Mouse (Mus musculus): ENCODE results near the gene Laptm5.

The Laptm5 gene

GRCm38 (mm10) chr4:130899383-130899781, 13.5 kb upstream of the Laptm5 start:
- DNase-seq (ENCODE audit: low read depth, low spot score): no peak

- DNase-seq (ENCODE audit: low read depth, low spot score): no peak
These were observed 13.0 kb upstream of the Laptm5 start for GRCm38 (mm10) chr4:130899782-130900427.

- DNase-seq (ENCODE audit: low read depth, low spot score): no peak
These were observed 12.2 kb upstream of the Laptm5 start for GRCm38 (mm10) chr4:130900746-130901145.

- DNase-seq (ENCODE audit: low read depth, low spot score): no peak
These were observed 10.6 kb upstream of the Laptm5 start for GRCm38 (mm10) chr4:130902289-130902781.

- no peak for DNase-seq (ENCODE audit: low read depth, low spot score)
These were observed 7.9 kb upstream of the Laptm5 start for GRCm38 (mm10) chr4:130905025-130905424.

- DNase-seq (ENCODE audit: low read depth, low spot score): no peak
These were observed 7.0 kb upstream of the Laptm5 start for GRCm38 (mm10) chr4:130905882-130906281.

- DNase-seq (ENCODE audit: low read depth, low spot score): no peak
These were observed 6.6 kb upstream of the Laptm5 start for GRCm38 (mm10) chr4:130906296-130906695.

GRCm38 (mm10) chr4:130907200-130908069, 5.5 kb upstream of the Laptm5 start:
- no peak for DNase-seq (ENCODE audit: low read depth, low spot score)

- no peak for DNase-seq (ENCODE audit: low read depth, low spot score)
These were observed 4.8 kb upstream of the Laptm5 start for GRCm38 (mm10) chr4:130908133-130908532.

- DNase-seq (ENCODE audit: low read depth, low spot score): no peak
These were observed 3.6 kb upstream of the Laptm5 start for GRCm38 (mm10) chr4:130909167-130909874.

- no peak for DNase-seq (ENCODE audit: low read depth, low spot score)
These were observed 2.3 kb upstream of the Laptm5 start for GRCm38 (mm10) chr4:130910666-130911065.

- DNase-seq (ENCODE audit: low read depth, low spot score): no peak
These were observed 299 bp upstream of the Laptm5 start for GRCm38 (mm10) chr4:130912626-130913025.

- no peak for DNase-seq (ENCODE audit: low read depth, low spot score)
These were observed 586 bp downstream of the Laptm5 start for GRCm38 (mm10) chr4:130913511-130913910.

GRCm38 (mm10) chr4:130914011-130914410, 1.1 kb downstream of the Laptm5 start:
- DNase-seq (ENCODE audit: low read depth, low spot score): no peak

- no peak for DNase-seq (ENCODE audit: low read depth, low spot score)
These were observed 1.6 kb downstream of the Laptm5 start for GRCm38 (mm10) chr4:130914527-130914926.

- DNase-seq (ENCODE audit: low read depth, low spot score): no peak
These were observed 2.2 kb downstream of the Laptm5 start for GRCm38 (mm10) chr4:130915006-130915667.

GRCm38 (mm10) chr4:130915668-130916035, 2.7 kb downstream of the Laptm5 start:
- DNase-seq (ENCODE audit: low read depth, low spot score): no peak

GRCm38 (mm10) chr4:130916639-130917038, 3.7 kb downstream of the Laptm5 start:
- no peak for DNase-seq (ENCODE audit: low read depth, low spot score)

GRCm38 (mm10) chr4:130917564-130917963, 4.6 kb downstream of the Laptm5 start:
- DNase-seq (ENCODE audit: low read depth, low spot score): no peak

GRCm38 (mm10) chr4:130918805-130919749, 6.2 kb downstream of the Laptm5 start:
- DNase-seq (ENCODE audit: low read depth, low spot score): no peak
